Mouse (Mus musculus) spleen, postnatal 14 days (tissue): Measurements from ENCODE around the gene Cnn3.

Experiments used
- DNase-seq, 2 experiments: peaks; one replicate each; pipeline ENCODE4 v3.0.0; 2021 to 2022; ENCODE audit warnings: low spot score in 2 of 2

The Cnn3 gene

GRCm38 (mm10) chr3:121425861-121426620, at the start of gene Cnn3:
TSS of gene Cnn3 (plus strand) at chr3:121426497.
- peak; percentile 65 to 66 for DNase-seq

DNA sequence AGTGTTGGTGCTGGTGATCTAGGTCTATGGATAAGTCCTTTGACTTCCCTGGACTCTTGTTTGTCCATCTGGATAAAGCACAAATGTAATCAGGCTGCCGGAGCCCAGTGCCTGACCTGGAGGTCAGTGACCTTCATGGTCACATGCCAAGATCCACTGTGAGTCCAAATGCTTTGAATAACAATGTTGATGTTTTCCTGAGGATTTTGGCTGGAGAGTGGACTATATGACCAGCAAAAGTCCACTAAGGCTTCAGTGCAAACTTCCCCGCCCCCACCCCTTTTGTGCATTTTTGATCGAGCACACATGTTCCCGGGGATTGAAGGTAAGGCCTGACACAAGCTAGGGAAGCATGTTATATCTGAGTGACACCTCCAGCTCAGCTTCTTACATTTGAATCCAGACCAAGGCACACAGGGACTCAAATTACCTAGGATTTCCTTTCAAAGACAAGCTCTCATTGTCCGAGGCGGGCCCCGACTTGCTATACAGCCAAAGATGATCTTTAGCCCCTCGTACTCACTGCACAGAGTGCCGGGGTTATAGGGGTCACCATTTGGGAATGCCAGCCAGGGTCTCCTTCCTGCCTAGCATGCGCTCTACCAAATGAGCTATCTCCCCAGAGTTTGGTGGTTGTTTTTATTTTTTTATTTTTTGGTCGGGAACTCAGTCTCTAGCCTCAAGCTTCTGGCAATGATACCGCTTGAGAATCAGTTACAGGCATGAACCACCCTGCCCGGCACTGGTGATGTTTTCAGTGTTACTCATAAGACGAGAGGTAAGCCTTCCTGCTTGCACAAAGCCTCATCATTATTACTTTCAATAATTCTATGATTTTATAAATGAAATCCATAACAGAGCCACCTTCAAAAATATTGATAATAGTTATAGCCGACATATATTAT, 47.3 kb upstream of the Cnn3 start:
- DNase-seq: no peak

GRCm38 (mm10) chr3:121379699-121380098, 46.6 kb upstream of the Cnn3 start:
- DNase-seq: no peak

GRCm38 (mm10) chr3:121387471-121388009, 38.8 kb upstream of the Cnn3 start:
- DNase-seq: no peak

- no peak for DNase-seq
These were observed 36.9 kb upstream of the Cnn3 start for GRCm38 (mm10) chr3:121389366-121389765.

DNA sequence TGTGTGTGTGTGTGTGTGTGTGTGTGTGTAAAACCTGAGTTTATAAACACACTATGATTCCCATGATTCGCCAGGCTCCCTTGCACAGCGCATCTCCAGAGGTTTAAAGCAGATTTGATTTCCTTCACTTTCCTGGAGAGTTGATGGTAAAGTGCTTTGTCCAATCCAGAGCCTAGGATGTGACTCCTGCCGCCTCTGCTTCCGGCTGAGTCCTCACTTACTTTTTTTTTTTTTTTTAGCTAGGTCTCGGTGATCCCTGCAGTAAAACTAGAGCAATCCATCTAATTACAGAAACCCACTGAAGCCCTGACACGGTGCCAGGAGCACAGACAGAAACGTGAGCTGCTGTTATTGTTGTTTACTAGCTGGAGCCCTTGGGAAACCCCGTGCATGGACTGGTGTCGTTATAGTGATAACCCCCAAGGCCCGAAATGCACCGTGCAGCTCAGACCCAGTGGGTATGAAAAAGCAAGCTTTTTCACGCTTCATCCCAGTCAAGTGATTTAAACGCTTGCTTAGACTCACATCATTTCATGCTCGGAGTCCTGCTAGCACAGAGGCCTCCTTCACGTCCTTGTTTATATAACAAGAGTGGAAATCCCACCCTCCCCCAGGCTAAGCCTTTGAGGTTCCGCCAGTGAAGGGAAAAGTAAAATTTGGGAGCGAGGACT, 36.3 kb upstream of the Cnn3 start:
- DNase-seq: no peak

GRCm38 (mm10) chr3:121390724-121391123, 35.6 kb upstream of the Cnn3 start:
- no peak for DNase-seq

GRCm38 (mm10) chr3:121395588-121396295, 30.6 kb upstream of the Cnn3 start:
- no peak for DNase-seq

GRCm38 (mm10) chr3:121396561-121396960, 29.7 kb upstream of the Cnn3 start:
- DNase-seq: no peak

DNA sequence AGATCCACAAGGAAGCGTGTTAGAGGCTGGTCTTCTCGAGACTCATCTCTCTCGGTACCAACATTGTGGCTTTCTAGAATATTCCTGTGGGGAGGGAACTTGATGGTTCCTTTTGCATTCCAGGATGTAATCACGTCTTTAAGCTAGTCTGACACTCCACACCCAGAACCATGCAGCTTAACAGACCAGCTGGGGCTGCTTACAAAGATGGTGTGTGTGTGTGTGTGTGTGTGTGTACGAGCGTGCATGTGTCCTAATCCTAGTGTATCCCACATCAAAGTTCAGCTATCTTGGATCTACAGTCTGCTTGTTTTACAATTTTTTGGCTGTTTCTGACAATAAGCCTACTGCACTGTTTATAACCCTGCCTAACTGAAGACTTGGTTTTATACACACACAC, 29.3 kb upstream of the Cnn3 start:
- DNase-seq: no peak

- DNase-seq: no peak
These were observed 24.9 kb upstream of the Cnn3 start for GRCm38 (mm10) chr3:121401384-121401783.

DNA sequence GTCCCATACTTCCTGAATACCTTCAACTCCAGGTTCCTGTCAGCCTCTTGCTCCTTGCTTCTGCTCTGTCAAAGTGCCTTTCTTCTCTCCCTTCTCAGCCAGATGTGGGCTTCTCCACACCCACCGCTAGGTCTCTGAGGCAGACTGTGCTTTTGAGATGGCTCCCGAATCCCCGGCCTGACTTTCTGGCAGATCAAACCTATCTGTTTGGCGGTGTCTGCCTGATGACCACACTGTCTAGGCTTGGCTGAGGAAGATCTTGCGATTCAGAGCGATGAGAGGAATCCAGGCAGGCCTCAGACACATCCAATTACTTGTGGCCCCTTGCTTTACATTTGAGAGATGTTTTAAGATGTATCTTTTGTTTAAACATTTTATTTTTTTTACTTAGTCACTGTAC, 24.2 kb upstream of the Cnn3 start:
- DNase-seq: no peak

DNA sequence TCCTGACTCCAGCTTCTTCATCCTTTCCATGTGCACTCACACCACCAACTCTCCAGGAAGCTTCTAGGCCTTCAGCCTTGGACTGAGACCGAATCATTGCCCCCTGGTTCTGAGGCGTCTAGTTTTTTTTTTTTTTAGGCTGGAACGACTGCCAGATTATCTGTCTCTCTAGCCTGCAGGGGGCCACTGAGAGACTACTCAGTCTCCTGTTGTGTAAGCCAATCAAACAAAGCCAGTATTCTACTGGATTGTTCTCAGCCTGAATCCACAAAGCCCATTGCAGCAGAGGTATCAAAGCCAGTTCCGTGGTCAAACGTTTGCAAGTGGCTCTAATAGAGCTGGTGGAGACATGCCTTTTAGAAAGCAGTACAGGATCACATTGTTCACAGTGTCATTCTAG, 22.8 kb upstream of the Cnn3 start:
- no peak for DNase-seq

- DNase-seq: no peak
These were observed 21.2 kb upstream of the Cnn3 start for GRCm38 (mm10) chr3:121405101-121405500.

DNA sequence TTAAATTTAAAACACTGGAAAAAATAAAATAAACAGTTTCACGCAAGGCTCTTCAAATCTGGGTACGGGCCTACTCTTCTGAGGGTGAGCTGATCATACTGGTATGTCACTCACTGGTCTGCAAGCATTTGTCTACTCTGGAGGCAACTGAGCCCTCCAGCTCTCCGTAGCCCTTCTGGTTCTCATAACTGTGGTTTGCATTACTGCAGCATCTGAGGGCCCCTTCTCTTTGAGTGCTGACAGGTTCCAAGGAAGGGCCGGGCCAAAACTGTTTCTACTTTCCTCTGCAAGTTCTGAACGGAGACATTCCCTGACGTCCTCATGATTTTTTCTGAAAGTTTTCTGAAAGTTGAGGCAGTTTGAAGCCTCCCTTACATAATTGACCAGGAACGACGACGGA, 18.9 kb upstream of the Cnn3 start:
- DNase-seq: no peak

DNA sequence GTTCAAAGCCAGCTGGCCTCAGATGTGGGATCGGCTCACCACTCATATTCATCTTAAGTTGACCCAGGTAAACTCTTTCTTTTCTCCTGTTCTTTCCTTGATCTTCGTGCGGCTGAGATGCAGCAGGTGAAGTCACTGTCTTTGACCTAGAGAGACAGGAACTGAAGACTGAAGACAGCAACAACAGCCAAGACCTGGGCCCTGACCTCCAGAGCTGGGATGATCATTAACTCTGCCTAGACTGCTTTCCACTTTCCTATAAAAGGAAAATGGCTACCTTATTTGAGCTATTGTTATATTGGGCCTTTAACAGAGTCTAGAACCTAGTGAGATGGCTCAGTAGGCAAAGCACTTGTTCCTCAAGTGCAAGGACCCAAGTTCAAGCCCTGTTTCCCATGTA, 17.9 kb upstream of the Cnn3 start:
- no peak for DNase-seq

- DNase-seq: no peak
These were observed 14.8 kb upstream of the Cnn3 start for GRCm38 (mm10) chr3:121411450-121411849.

GRCm38 (mm10) chr3:121416171-121417154, 9.8 kb upstream of the Cnn3 start:
- DNase-seq: no peak

DNA sequence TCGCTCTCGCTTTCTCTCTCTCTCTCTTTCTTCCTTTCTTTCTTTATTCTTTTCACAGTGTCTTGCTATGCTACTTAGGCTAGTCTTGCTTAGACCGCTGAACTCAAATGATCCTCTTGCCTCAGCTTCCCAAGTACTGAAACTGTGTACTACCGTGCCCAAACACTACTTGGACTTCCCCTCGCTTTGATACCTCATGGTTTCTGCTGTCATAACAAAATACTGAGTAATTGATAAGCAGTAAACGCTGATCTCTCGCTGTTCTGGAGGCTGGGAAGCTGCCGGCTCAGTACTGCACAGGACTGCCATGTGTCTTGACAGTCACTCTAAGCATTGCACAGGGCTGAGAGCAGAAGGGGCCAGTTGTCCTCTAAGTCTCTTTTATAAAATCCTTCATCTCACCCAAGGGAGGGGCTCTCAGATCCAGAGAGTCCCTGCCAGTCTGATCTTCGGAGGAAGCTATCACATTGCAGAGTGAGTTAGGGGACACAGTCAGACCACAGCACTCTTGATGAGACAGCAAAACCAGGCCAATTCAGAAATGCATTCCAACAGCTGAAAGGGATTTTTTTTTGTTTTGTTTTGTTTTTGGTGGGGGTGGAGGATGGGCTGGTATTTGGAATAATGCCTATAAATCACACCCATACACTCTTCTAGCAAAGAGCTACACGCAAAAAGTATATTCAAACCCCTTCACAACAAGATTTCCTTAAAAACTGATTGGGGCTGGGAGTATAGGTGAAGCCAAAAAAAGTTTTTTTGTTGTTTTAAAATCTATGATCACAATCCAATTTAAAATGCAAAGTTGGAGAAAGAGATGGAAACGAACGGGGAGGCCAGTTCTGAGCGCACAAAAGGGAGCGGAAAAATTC, 8.7 kb upstream of the Cnn3 start:
- DNase-seq: no peak
